ENCODE assay signal across 8 mouse cellular contexts in the genomic region with DNA sequence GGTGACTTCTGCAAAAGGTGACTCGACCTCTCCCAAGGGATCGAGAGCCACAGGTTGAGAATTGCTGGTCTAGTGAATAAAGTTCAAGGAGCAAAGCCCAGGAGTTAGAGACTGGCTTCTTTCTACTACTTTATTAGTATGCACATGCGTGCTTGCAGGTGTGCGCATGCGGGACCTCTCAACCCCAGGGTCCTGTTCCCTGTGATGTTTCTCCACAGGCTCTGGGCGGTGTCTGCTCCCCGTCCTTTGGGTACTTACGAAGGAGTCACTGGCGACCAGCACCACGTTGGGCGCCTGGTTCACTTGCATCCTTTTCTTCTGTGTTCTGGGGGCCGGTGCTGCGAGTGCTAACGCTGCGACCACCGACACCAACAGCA. TPM values are rescaled to one million over a fixed set of nuclear protein-coding genes. Genes with fewer than 3 reads are reported as not detected.
DNase-seq lines count a peak whose midpoint lies in the region; ATAC-seq lines count a peak whose summit lies in the region.

No protein-coding gene starts in this region.

- H3K27me3 ChIP-seq in heart, embryonic 15.5 days, result no peaks in the 10 kb centered on the region
- H3K27me3 ChIP-seq in erythroblast, embryonic 14.5 days (ENCODE audit: control insufficient read depth), result no peaks in the 10 kb centered on the region
- no peaks in the 10 kb centered on the region for H3K27me3 ChIP-seq in kidney, embryonic 15.5 days

- peaks cover 8% of the 10 kb centered on the region; the same call in 1 of the 2 replicates for H3K4me1 ChIP-seq in heart, embryonic 15.5 days (replicated peaks)
- H3K4me1 ChIP-seq in erythroblast, embryonic 14.5 days (ENCODE audit: control insufficient read depth), result peaks cover 34% of the 10 kb centered on the region
- H3K4me1 ChIP-seq in kidney, embryonic 15.5 days, result peaks cover 6% of the 10 kb centered on the region

- H3K27ac ChIP-seq in heart, embryonic 15.5 days, result peak overlapping the region; percentile 80
- peak overlapping the region; percentile 89 for H3K27ac ChIP-seq in kidney, embryonic 15.5 days

- H3K9ac ChIP-seq in heart, embryonic 15.5 days, result peak overlapping the region; percentile 66
- H3K9ac ChIP-seq in kidney, embryonic 15.5 days, result peak overlapping the region; percentile 60

- peak; percentile 74 for ATAC-seq in heart, embryonic 15.5 days (replicated peaks; ENCODE audit: insufficient number of reproducible peaks, insufficient read depth, low FRiP score, low read depth)
- peak; percentile 87 for ATAC-seq in kidney, embryonic 15.5 days (replicated peaks; ENCODE audit: low FRiP score)
- peak; percentile 72 for ATAC-seq in megakaryocyte, adult 5-6 weeks (ENCODE audit: poor library complexity, severe bottlenecking)

- 0 out of 2 replicates have a peak, but pooled peaks cover under 1% of the 10 kb centered on the region for H3K36me3 ChIP-seq in heart, embryonic 15.5 days
- H3K36me3 ChIP-seq in erythroblast, embryonic 14.5 days (ENCODE audit: control insufficient read depth), result peaks cover 5% of the 10 kb centered on the region
- peaks cover 20% of the 10 kb centered on the region for H3K36me3 ChIP-seq in kidney, embryonic 15.5 days

- no peak for DNase-seq in heart, adult 9 months (ENCODE audit: low spot score in 2 of 2)
- DNase-seq in MN1 (ENCODE audit: low spot score), result peak; percentile 61
- no peak for DNase-seq in spleen, adult 18-20 months
- no peak for DNase-seq in cerebellum, adult 11 months

- peak overlapping the region; percentile 63 for H3K4me2 ChIP-seq in heart, embryonic 15.5 days
- peak overlapping the region; percentile 63 for H3K4me2 ChIP-seq in kidney, embryonic 15.5 days

- 3% methylated on average over 16 of the region's 16 CpGs for WGBS in heart, embryonic 15.5 days
- WGBS in kidney, embryonic 15.5 days, result 3% methylated on average over 16 of the region's 16 CpGs

- H3K9me3 ChIP-seq in heart, embryonic 15.5 days (replicated peaks), result no peaks in the 10 kb centered on the region
- no peaks in the 10 kb centered on the region for H3K9me3 ChIP-seq in erythroblast, embryonic 14.5 days (ENCODE audit: control insufficient read depth, low read length)
- no peaks in the 10 kb centered on the region for H3K9me3 ChIP-seq in kidney, embryonic 15.5 days (replicated peaks)

- H3K4me3 ChIP-seq in heart, embryonic 15.5 days, result peak overlapping the region; percentile 61
- peak overlapping the region; percentile 94 for H3K4me3 ChIP-seq in erythroblast, embryonic 14.5 days (replicated peaks)
- peak overlapping the region; percentile 77 for H3K4me3 ChIP-seq in kidney, embryonic 15.5 days (replicated peaks)

RNA-seq across cellular contexts. Expression of gene Arsk, which starts 0.4 kb away (rescaled TPM):
- 3.3 and 3.4 TPM in 2 replicates for polyA plus RNA-seq in heart, embryonic 15.5 days (2015; fragmentation: Nextera tagmentation; extraction: Ambion mirVana)
- 0.09 TPM in 1 of 2 replicates, not detected in the other for polyA plus RNA-seq in erythroblast, embryonic 14.5 days (2012)
- 9.3 and 10.5 TPM in 2 replicates for polyA plus RNA-seq in kidney, embryonic 15.5 days (2015; fragmentation: Nextera tagmentation; extraction: Ambion mirVana)
- total RNA-seq in megakaryocyte, adult 5-6 weeks (2015), result 11.8 and 14.2 TPM in 2 replicates
- 13.5 and 15.2 TPM in 2 replicates for total RNA-seq in megakaryocyte, adult 5-6 weeks (2017)

RNA-seq across cellular contexts. Expression of gene Ttc37, which starts 0.4 kb away (rescaled TPM):
- polyA plus RNA-seq in heart, embryonic 15.5 days (2015; fragmentation: Nextera tagmentation; extraction: Ambion mirVana), result 6.2 and 8.1 TPM in 2 replicates
- polyA plus RNA-seq in erythroblast, embryonic 14.5 days (2012), result 0.06 and 0.09 TPM in 2 replicates
- 13.3 and 15.7 TPM in 2 replicates for polyA plus RNA-seq in kidney, embryonic 15.5 days (2015; fragmentation: Nextera tagmentation; extraction: Ambion mirVana)
- 10.0 and 14.1 TPM in 2 replicates for total RNA-seq in megakaryocyte, adult 5-6 weeks (2015)
- total RNA-seq in megakaryocyte, adult 5-6 weeks (2017), result 16.3 and 23.2 TPM in 2 replicates

RNA-seq across cellular contexts. Expression of gene Gpr150, which starts 41.3 kb away (rescaled TPM):
- polyA plus RNA-seq in heart, embryonic 15.5 days (2015; fragmentation: Nextera tagmentation; extraction: Ambion mirVana), result 0.06 TPM in 1 of 2 replicates, not detected in the other
- polyA plus RNA-seq in erythroblast, embryonic 14.5 days (2012), result 0.62 and 0.78 TPM in 2 replicates
- 0.44 and 0.60 TPM in 2 replicates for polyA plus RNA-seq in kidney, embryonic 15.5 days (2015; fragmentation: Nextera tagmentation; extraction: Ambion mirVana)
- total RNA-seq in megakaryocyte, adult 5-6 weeks (2015), result 0.23 and 0.42 TPM in 2 replicates
- 0.33 TPM in 1 of 2 replicates, not detected in the other for total RNA-seq in megakaryocyte, adult 5-6 weeks (2017)
